Mouse (Mus musculus) adrenal gland, postnatal 14 days (tissue): ENCODE measurements around the gene Eif5a. TPM values are rescaled to one million over a fixed set of nuclear protein-coding genes. Genes with fewer than 3 reads are reported as not detected.
"Not testable (repeated sequence)": the region's sequence is repeated elsewhere in the genome, so short reads cannot be mapped to it uniquely, and the experiment has no call there.

Experiments used
- DNase-seq: peaks from one replicate; pipeline ENCODE4 v3.0.0; 2021; ENCODE audit warnings: mixed read lengths
- total RNA-seq: library from RNA; stranded (reverse); gene quantifications from 2 replicates; pipeline ENCODE4 v1.2.3, GENCODE M21; 2021

The Eif5a gene
- total RNA-seq, 1 experiment from 2014 or later: 616 TPM

- peak; percentile 86 for DNase-seq
These were observed 25.7 kb upstream of the Eif5a start for GRCm38 (mm10) chr11:69947337-69948065.

- DNase-seq: peak; percentile 9
These were observed 24.5 kb upstream of the Eif5a start for GRCm38 (mm10) chr11:69945997-69946891.

GRCm38 (mm10) chr11:69945216-69945615 is 23.5 kb upstream of the Eif5a start:
- DNase-seq: peak; percentile 81

GRCm38 (mm10) chr11:69940962-69941361 is 19.2 kb upstream of the Eif5a start:
- DNase-seq: no peak

GRCm38 (mm10) chr11:69939731-69940130 is 18.0 kb upstream of the Eif5a start:
- no peak for DNase-seq

- peak; percentile 46 for DNase-seq
These were observed 17.4 kb upstream of the Eif5a start for GRCm38 (mm10) chr11:69939181-69939580.

- peak; percentile 17 for DNase-seq
These were observed 16.7 kb upstream of the Eif5a start for GRCm38 (mm10) chr11:69938401-69938979.

- DNase-seq: peak; percentile 14
These were observed 16.1 kb upstream of the Eif5a start for GRCm38 (mm10) chr11:69937834-69938233.

GRCm38 (mm10) chr11:69937385-69937784 is 15.6 kb upstream of the Eif5a start:
- peak; percentile 81 for DNase-seq

GRCm38 (mm10) chr11:69936714-69937347 is 15.1 kb upstream of the Eif5a start:
- DNase-seq: no peak

- DNase-seq: peak; percentile 55
These were observed 14.4 kb upstream of the Eif5a start for GRCm38 (mm10) chr11:69936156-69936555.

GRCm38 (mm10) chr11:69935137-69935879 is 13.6 kb upstream of the Eif5a start, which contains the start of gene Ybx2:
Gene Ybx2 (plus strand): TSS chr11:69935796.
- peak; percentile 94 for DNase-seq

- DNase-seq: no peak
These were observed 12.9 kb upstream of the Eif5a start for GRCm38 (mm10) chr11:69934681-69935080.

- DNase-seq: peak; percentile 98
These were observed 12.4 kb upstream of the Eif5a start for GRCm38 (mm10) chr11:69934169-69934568.

- DNase-seq: no peak
These were observed 11.3 kb upstream of the Eif5a start for GRCm38 (mm10) chr11:69933066-69933465.

GRCm38 (mm10) chr11:69932254-69932653 is 10.5 kb upstream of the Eif5a start:
- DNase-seq: peak; percentile 18

GRCm38 (mm10) chr11:69931769-69932168 is 10.0 kb upstream of the Eif5a start:
- no peak for DNase-seq

- no peak for DNase-seq
These were observed 9.3 kb upstream of the Eif5a start for GRCm38 (mm10) chr11:69930967-69931537.

- not testable (repeated sequence) for DNase-seq
These were observed 8.4 kb upstream of the Eif5a start for GRCm38 (mm10) chr11:69930176-69930575.

GRCm38 (mm10) chr11:69929712-69930111 is 8.0 kb upstream of the Eif5a start:
- DNase-seq: no peak

- DNase-seq: no peak
These were observed 5.7 kb upstream of the Eif5a start for GRCm38 (mm10) chr11:69927501-69927900.
